Mouse (Mus musculus) hindbrain, embryonic 14.5 days (tissue): Measurements from ENCODE around the gene Ptprn2. TPM values are rescaled to one million over a fixed set of nuclear protein-coding genes. Genes with fewer than 3 reads are reported as not detected.

ENCODE experiments used
- ATAC-seq: fragments of 200-750 bp; cut with Nextera tagmentation; 2 replicates; pipeline ENCODE4 v1.8.0; 2017; ENCODE audit warnings: moderate number of reproducible peaks, mild to moderate bottlenecking, moderate TSS enrichment, moderate library complexity; ENCODE audit not compliant: low FRiP score
- DNase-seq: peaks from one replicate; pipeline ENCODE4 v3.0.0-alpha.2; 2015; ENCODE audit warnings: low spot score
- H3K27ac ChIP-seq: fragments of 300-500 bp; sonication (generic); 2 replicates; pipeline ENCODE4 v1.5.1; 2014; ENCODE audit warnings: mild to moderate bottlenecking, moderate library complexity
- H3K27me3 ChIP-seq: fragments of 300-500 bp; sonication (generic); 2 replicates; pipeline ENCODE4 v1.6.1; 2014; ENCODE audit warnings: mild to moderate bottlenecking, low read length, mixed read lengths; ENCODE audit not compliant: control insufficient read depth, insufficient read depth
- H3K36me3 ChIP-seq: fragments of 300-500 bp; sonication (generic); replicated peaks from 2 replicates; pipeline ENCODE4 v1.6.1; 2014; ENCODE audit not compliant: control insufficient read depth, insufficient read depth
- H3K4me1 ChIP-seq: fragments of 300-500 bp; sonication (generic); replicated peaks from 2 replicates; pipeline ENCODE4 v1.6.1; 2014; ENCODE audit warnings: antibody characterized with exemption, low read length, mixed read lengths; ENCODE audit not compliant: control insufficient read depth, insufficient read depth
- H3K4me2 ChIP-seq: fragments of 300-500 bp; sonication (generic); replicated peaks from 2 replicates; pipeline ENCODE4 v1.6.1; 2014; ENCODE audit warnings: mild to moderate bottlenecking, moderate library complexity
- H3K4me3 ChIP-seq: fragments of 300-500 bp; sonication (generic); replicated peaks from 2 replicates; pipeline ENCODE4 v1.5.1; 2014; ENCODE audit warnings: mild to moderate bottlenecking, low read length
- H3K9ac ChIP-seq: fragments of 300-500 bp; sonication (generic); 2 replicates; pipeline ENCODE4 v1.6.1; 2014
- H3K9me3 ChIP-seq: fragments of 300-500 bp; sonication (generic); 2 replicates; pipeline ENCODE4 v1.6.1; 2016; ENCODE audit warnings: low read length; ENCODE audit not compliant: control insufficient read depth
- WGBS: fragments of 180-500 bp; shearing (Covaris S2); extraction: QIAGEN DNeasy Blood & Tissue Kit; methylation state at CpG from one replicate; pipeline ENCODE4 v1.1.7; 2014; 5-methylcytosine and 5-hydroxymethylcytosine counted together
- polyA plus RNA-seq: library from polyadenylated mRNA; unstranded; fragments of >200 nt; fragmentation: Nextera tagmentation; extraction: Ambion mirVana; gene quantifications from 2 replicates; pipeline ENCODE4 v1.2.1, GENCODE M21; 2014

Ptprn2 gene
- polyA plus RNA-seq, 1 experiment from 2014 or later: 17.5 TPM

GRCm38 (mm10) chr12:117158950-117159668, 673.6 kb downstream of the Ptprn2 start:
- H3K4me1 ChIP-seq: peaks cover 63% of the 10 kb centered on the region

GRCm38 (mm10) chr12:117159669-117160210, 674.2 kb downstream of the Ptprn2 start:
- peaks cover 11% of the 10 kb centered on the region for H3K36me3 ChIP-seq
- peak overlapping the region; percentile 86 for H3K9ac ChIP-seq
- peaks cover 4% of the 10 kb centered on the region; the same call in 1 of the 2 replicates for H3K27me3 ChIP-seq
- ATAC-seq: no peak; the same call in 1 of the 2 replicates
- peak overlapping the region; percentile 15 for H3K4me3 ChIP-seq
- no peaks in the 10 kb centered on the region for H3K9me3 ChIP-seq
- no peak for DNase-seq
- peak overlapping the region; percentile 68 for H3K27ac ChIP-seq
- WGBS: 11% methylated on average over 15 of the region's 15 CpGs
- H3K4me1 ChIP-seq: peaks cover 61% of the 10 kb centered on the region
- peak overlapping the region; percentile 73 for H3K4me2 ChIP-seq

More at GRCm38 (mm10) chr12:117158950-117159668, 673.6 kb downstream of the Ptprn2 start:
- Histone ChIP-seq H3K9ac (peak overlapping the region; percentile 86), H3K27me3 (peaks cover 9% of the 10 kb centered on the region; the same call in 1 of the 2 replicates), H3K27ac (peak overlapping the region; percentile 68), H3K36me3 (peaks cover 11% of the 10 kb centered on the region), H3K9me3 (no peaks in the 10 kb centered on the region), H3K4me2 (peak overlapping the region; percentile 73), H3K4me3 (peak overlapping the region; percentile 15)
- 22% methylated on average over 17 of the region's 17 CpGs for WGBS
- ATAC-seq: peak; percentile 18; the same call in 1 of the 2 replicates
- DNase-seq: no peak

- 1% methylated on average over 30 of the region's 30 CpGs for WGBS
- DNase-seq (peak; percentile 59), ATAC-seq (peak; percentile 15; the same call in 1 of the 2 replicates)
- H3K9me3 ChIP-seq: no peaks in the 10 kb centered on the region
- H3K36me3 ChIP-seq: peaks cover 11% of the 10 kb centered on the region
- peaks cover 55% of the 10 kb centered on the region for H3K4me1 ChIP-seq
- no peaks in the 10 kb centered on the region for H3K27me3 ChIP-seq
- H3K27ac ChIP-seq: peak overlapping the region; percentile 68
- peak overlapping the region; percentile 73 for H3K4me2 ChIP-seq
- peak overlapping the region; percentile 86 for H3K9ac ChIP-seq
- H3K4me3 ChIP-seq: peak overlapping the region; percentile 15
Observed at GRCm38 (mm10) chr12:117160211-117160891, 674.8 kb downstream of the Ptprn2 start.

GRCm38 (mm10) chr12:117162180-117162579, 676.7 kb downstream of the Ptprn2 start:
- 42% methylated on average over 3 of the region's 3 CpGs for WGBS
- Histone ChIP-seq H3K9ac (no peak overlapping the region), H3K4me2 (no peak overlapping the region), H3K27ac (0 out of 2 replicates have a peak overlapping the region, but pooled peaks have one; percentile 16), H3K9me3 (no peaks in the 10 kb centered on the region), H3K4me1 (peaks cover 46% of the 10 kb centered on the region), H3K36me3 (peaks cover 11% of the 10 kb centered on the region), H3K4me3 (no peak overlapping the region), H3K27me3 (no peaks in the 10 kb centered on the region)
- ATAC-seq (no peak), DNase-seq (no peak)

GRCm38 (mm10) chr12:117163789-117164188, 678.3 kb downstream of the Ptprn2 start:
- Histone ChIP-seq H3K4me3 (no peak overlapping the region), H3K9me3 (no peaks in the 10 kb centered on the region), H3K36me3 (peaks cover 11% of the 10 kb centered on the region), H3K27ac (no peak overlapping the region), H3K9ac (no peak overlapping the region), H3K4me2 (no peak overlapping the region), H3K4me1 (peaks cover 30% of the 10 kb centered on the region), H3K27me3 (no peaks in the 10 kb centered on the region)
- ATAC-seq (no peak), DNase-seq (no peak)
- 39% methylated on average over 3 of the region's 3 CpGs for WGBS

GRCm38 (mm10) chr12:117166266-117166665, 680.7 kb downstream of the Ptprn2 start:
- H3K4me1 ChIP-seq: peaks cover 23% of the 10 kb centered on the region; the same call in 1 of the 2 replicates
- peaks cover 11% of the 10 kb centered on the region for H3K36me3 ChIP-seq
- no peaks in the 10 kb centered on the region for H3K9me3 ChIP-seq
- no peak overlapping the region for H3K27ac ChIP-seq
- no peak overlapping the region for H3K9ac ChIP-seq
- 62% methylated on average over 5 of the region's 5 CpGs for WGBS
- H3K4me2 ChIP-seq: no peak overlapping the region
- ATAC-seq (no peak), DNase-seq (no peak)
- H3K27me3 ChIP-seq: no peaks in the 10 kb centered on the region
- no peak overlapping the region for H3K4me3 ChIP-seq

GRCm38 (mm10) chr12:117169670-117170069, 684.1 kb downstream of the Ptprn2 start:
- H3K4me1 ChIP-seq: peaks cover 45% of the 10 kb centered on the region
- H3K27me3 ChIP-seq: no peaks in the 10 kb centered on the region
- no peaks in the 10 kb centered on the region for H3K36me3 ChIP-seq
- H3K9me3 ChIP-seq: no peaks in the 10 kb centered on the region
- 0 out of 2 replicates have a peak overlapping the region, but pooled peaks have one; percentile 26 for H3K27ac ChIP-seq
- H3K4me2 ChIP-seq: no peak overlapping the region
- WGBS: 22% methylated on average over 5 of the region's 5 CpGs
- no peak for DNase-seq
- no peak for ATAC-seq
- H3K4me3 ChIP-seq: no peak overlapping the region
- no peak overlapping the region; the same call in 1 of the 2 replicates for H3K9ac ChIP-seq

- Histone ChIP-seq H3K27ac (peak overlapping the region; percentile 75), H3K9ac (peak overlapping the region; percentile 47), H3K9me3 (no peaks in the 10 kb centered on the region), H3K4me1 (peaks cover 70% of the 10 kb centered on the region), H3K27me3 (no peaks in the 10 kb centered on the region), H3K4me2 (no peak overlapping the region), H3K36me3 (no peaks in the 10 kb centered on the region), H3K4me3 (no peak overlapping the region)
- DNase-seq (no peak), ATAC-seq (peak; percentile 53)
- 11% methylated on average over 2 of the region's 2 CpGs for WGBS
Observed at GRCm38 (mm10) chr12:117172529-117172884, 687.0 kb downstream of the Ptprn2 start.

- H3K4me3 ChIP-seq: no peak overlapping the region
- H3K9me3 ChIP-seq: no peaks in the 10 kb centered on the region
- peak overlapping the region; percentile 75 for H3K27ac ChIP-seq
- no peaks in the 10 kb centered on the region for H3K27me3 ChIP-seq
- WGBS: 8% methylated on average over 11 of the region's 11 CpGs
- no peak for DNase-seq
- no peak overlapping the region for H3K4me2 ChIP-seq
- peaks cover 70% of the 10 kb centered on the region for H3K4me1 ChIP-seq
- ATAC-seq: peak; percentile 69
- no peaks in the 10 kb centered on the region for H3K36me3 ChIP-seq
- H3K9ac ChIP-seq: peak overlapping the region; percentile 47
Observed at GRCm38 (mm10) chr12:117172885-117173529, 687.5 kb downstream of the Ptprn2 start.
